ENCODE assay signal across 8 mouse cellular contexts in the genomic region with DNA sequence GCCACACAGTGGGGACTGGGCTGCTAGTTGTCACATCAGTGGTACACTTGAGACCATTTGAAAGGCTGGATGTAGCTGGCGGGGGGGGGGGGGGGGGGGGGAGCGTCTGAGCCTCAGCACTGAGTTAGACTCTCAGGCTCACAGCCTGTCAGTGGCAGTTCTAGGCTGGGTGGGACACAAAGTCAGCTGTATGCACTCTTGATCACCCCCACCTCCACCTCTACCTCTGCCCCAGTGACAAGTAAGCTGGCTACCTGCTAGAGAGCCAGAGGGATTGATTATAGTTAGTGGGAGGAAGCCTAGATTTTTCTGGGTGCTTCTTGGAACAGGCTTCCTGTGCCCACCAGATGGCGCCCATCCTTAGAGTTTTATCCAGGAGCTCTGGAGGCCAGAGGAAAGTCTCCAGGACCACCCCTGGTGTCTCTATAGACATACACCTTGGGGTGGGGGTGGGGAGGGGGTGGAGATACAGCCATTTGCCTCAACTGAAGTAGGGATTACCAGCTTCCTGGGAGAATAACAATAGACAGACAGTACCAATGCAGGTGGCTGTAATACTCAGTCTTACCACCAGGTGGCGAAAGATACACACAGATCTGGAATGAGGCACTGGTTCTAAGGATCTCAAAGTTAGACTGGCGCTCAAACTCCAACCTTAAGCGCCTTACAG.
DNase-seq lines count a peak whose midpoint lies in the region; ATAC-seq lines count a peak whose summit lies in the region.

No protein-coding gene starts in this region.

- no peaks in the 10 kb centered on the region for H3K36me3 ChIP-seq in forebrain, embryonic 16.5 days (ENCODE audit: control insufficient read depth, insufficient read depth)
- no peaks in the 10 kb centered on the region for H3K36me3 ChIP-seq in hindbrain, embryonic 11.5 days (ENCODE audit: control insufficient read depth, insufficient read depth, low read length)
- peaks cover 4% of the 10 kb centered on the region; the same call in 1 of the 2 replicates for H3K36me3 ChIP-seq in lung, embryonic 16.5 days (ENCODE audit: control insufficient read depth, insufficient read depth, low read length)

- H3K27me3 ChIP-seq in forebrain, embryonic 16.5 days (replicated peaks; ENCODE audit: control insufficient read depth, insufficient read depth, low read length), result no peaks in the 10 kb centered on the region
- no peaks in the 10 kb centered on the region for H3K27me3 ChIP-seq in hindbrain, embryonic 11.5 days (ENCODE audit: control insufficient read depth, insufficient read depth, low read length)
- no peaks in the 10 kb centered on the region for H3K27me3 ChIP-seq in lung, embryonic 16.5 days (ENCODE audit: control insufficient read depth, insufficient read depth, low read depth, low read length)

- no peak overlapping the region for H3K27ac ChIP-seq in forebrain, embryonic 16.5 days (ENCODE audit: low read length)
- H3K27ac ChIP-seq in hindbrain, embryonic 11.5 days (ENCODE audit: low read depth, low read length), result no peak overlapping the region
- no peak overlapping the region for H3K27ac ChIP-seq in lung, embryonic 16.5 days (ENCODE audit: low read length)

- H3K4me1 ChIP-seq in forebrain, embryonic 16.5 days (replicated peaks; ENCODE audit: control insufficient read depth, insufficient read depth, low read length), result peaks cover 11% of the 10 kb centered on the region
- H3K4me1 ChIP-seq in hindbrain, embryonic 11.5 days (replicated peaks; ENCODE audit: control insufficient read depth, insufficient read depth, low read length), result peaks cover 6% of the 10 kb centered on the region; the same call in 1 of the 2 replicates
- H3K4me1 ChIP-seq in lung, embryonic 16.5 days (replicated peaks; ENCODE audit: control insufficient read depth, insufficient read depth, low read length), result peaks cover 11% of the 10 kb centered on the region

- H3K9ac ChIP-seq in forebrain, embryonic 16.5 days (replicated peaks; ENCODE audit: low read depth, low read length), result no peak overlapping the region
- H3K9ac ChIP-seq in hindbrain, embryonic 11.5 days (ENCODE audit: low read depth, low read length), result no peak overlapping the region
- no peak overlapping the region for H3K9ac ChIP-seq in lung, embryonic 16.5 days (ENCODE audit: low read length)

- no peak overlapping the region for H3K4me3 ChIP-seq in forebrain, embryonic 16.5 days (replicated peaks; ENCODE audit: low read length)
- no peak overlapping the region for H3K4me3 ChIP-seq in hindbrain, embryonic 11.5 days (ENCODE audit: low read depth, low read length)
- H3K4me3 ChIP-seq in lung, embryonic 16.5 days (ENCODE audit: low read length), result no peak overlapping the region

- ATAC-seq in cerebellum, adult (ENCODE audit: insufficient number of reproducible peaks, low FRiP score, low TSS enrichment), result peak; percentile 54
- ATAC-seq in forebrain, embryonic 16.5 days, result peak; percentile 62
- peak; percentile 51; the same call in 1 of the 2 replicates for ATAC-seq in hindbrain, embryonic 11.5 days (ENCODE audit: low FRiP score)
- ATAC-seq in lung, embryonic 16.5 days (ENCODE audit: low read depth), result peak; percentile 72

- DNase-seq in MN1 (ENCODE audit: low spot score), result peak; percentile 79
- DNase-seq in hindbrain, embryonic 11.5 days (ENCODE audit: low spot score), result peak; percentile 86
- peak; percentile 91 for DNase-seq in layer of hippocampus, adult 9-10 months (ENCODE audit: low spot score)
- peak; percentile 71 for DNase-seq in retina, adult 2 months (ENCODE audit: low read depth, low spot score)
- peak; percentile 79 for DNase-seq in thymus, postnatal 25 days

- H3K4me2 ChIP-seq in forebrain, embryonic 16.5 days (ENCODE audit: low read length), result no peak overlapping the region
- no peak overlapping the region for H3K4me2 ChIP-seq in hindbrain, embryonic 11.5 days (replicated peaks; ENCODE audit: low read depth, low read length)
- no peak overlapping the region for H3K4me2 ChIP-seq in lung, embryonic 16.5 days (ENCODE audit: low read depth, low read length)

- 13% methylated on average over 6 of the region's 6 CpGs for WGBS in forebrain, embryonic 16.5 days
- 6% methylated on average over 4 of the region's 6 CpGs for WGBS in hindbrain, embryonic 11.5 days
- WGBS in lung, embryonic 16.5 days, result 8% methylated on average over 4 of the region's 6 CpGs

- no peaks in the 10 kb centered on the region for H3K9me3 ChIP-seq in forebrain, embryonic 16.5 days (ENCODE audit: control insufficient read depth, low read length)
- no peaks in the 10 kb centered on the region for H3K9me3 ChIP-seq in hindbrain, embryonic 11.5 days (ENCODE audit: control insufficient read depth, low read length)
- peaks cover 6% of the 10 kb centered on the region for H3K9me3 ChIP-seq in lung, embryonic 16.5 days (ENCODE audit: control insufficient read depth, low read length)
